Mouse (Mus musculus) MEL (cell line): ENCODE data around the gene Lrig2.

Experiments used
- CTCF ChIP-seq, 3 experiments: IDR thresholded peaks in 2 of 3; conservative IDR thresholded peaks in 1 of 3; 2 replicates each; pipeline ENCODE4 v1.5.1; 2011 to 2012; ENCODE audit warnings: low read length in 3 of 3, low read depth in 2 of 3, mild to moderate bottlenecking in 2 of 3, improper control_type of control experiment in 1 of 3, inconsistent platforms in 1 of 3, mixed read lengths in 1 of 3, moderate library complexity in 1 of 3; ENCODE audit not compliant: control insufficient read depth in 1 of 3, insufficient read depth in 1 of 3, poor library complexity in 1 of 3, severe bottlenecking in 1 of 3
- UBTF ChIP-seq: IDR thresholded peaks from 2 replicates; pipeline ENCODE4 v1.6.1; 2012; ENCODE audit warnings: low read depth, mild to moderate bottlenecking, inconsistent platforms, low read length, improper control_type of control experiment, moderate library complexity, borderline replicate concordance; ENCODE audit not compliant: insufficient read depth

- TF ChIP-seq UBTF (no peak), CTCF (IDR thresholded peaks at IDR 0.05 in 2 of 3, conservative IDR thresholded peaks at IDR 0.05 in 1 of 3; ENCODE audit: control insufficient read depth in 1 of 3, insufficient read depth in 1 of 3, low read depth in 2 of 3, low read length in 3 of 3, poor library complexity in 1 of 3, severe bottlenecking in 1 of 3) (peak; percentile 25 to 52 (median 50); a peak in 4 of 6 replicates)
Measured at GRCm38 (mm10) chr3:104517161-104517560, 5.4 kb upstream of the Lrig2 start.
